Mouse (Mus musculus) gastrocnemius, postnatal 10 days (tissue): ENCODE results near the gene Slc16a9. TPM values are rescaled to one million over a fixed set of nuclear protein-coding genes. Genes with fewer than 3 reads are reported as not detected.
"Not testable (repeated sequence)": the region's sequence is repeated elsewhere in the genome, so short reads cannot be mapped to it uniquely, and the experiment has no call there.

ENCODE experiments used
- DNase-seq: peaks from one replicate; pipeline ENCODE4 v3.0.0; 2021; ENCODE audit warnings: mixed read lengths
- long read RNA-seq, 2 experiments: library from polyadenylated mRNA; stranded (forward); transcript quantifications; one replicate each; pipeline ENCODE4 v2.0.0; 2021
- total RNA-seq, 2 experiments: library from RNA; stranded (reverse); gene quantifications; 2 replicates each; pipeline ENCODE4 v1.2.3; 2021

The Slc16a9 gene
- 1 to 10 TPM; 4.9 to 5.4 TPM for total RNA-seq
- long read RNA-seq, experiment 1, transcript Slc16a9-201 (6 exons, 3,756 nt) = major isoform, 5 of 5 reads
- long read RNA-seq, experiment 1, partial matches to known transcripts = 0 of 5 reads
- long read RNA-seq, experiment 1, other reads (novel, unspliced or antisense) = 0 of 5 reads
- long read RNA-seq, experiment 2, partial matches to known transcripts = 0 of 2 reads
- long read RNA-seq, experiment 2, other reads (novel, unspliced or antisense) = 0 of 2 reads

GRCm38 (mm10) chr10:70244921-70245558, at the start of gene Slc16a9:
Gene Slc16a9, plus strand, starts transcription at chr10:70245100.
- DNase-seq = peak; percentile 70

GRCm38 (mm10) chr10:70195279-70195678, 49.6 kb upstream of the Slc16a9 start:
- DNase-seq = no peak

GRCm38 (mm10) chr10:70195786-70196185, 49.1 kb upstream of the Slc16a9 start:
- no peak for DNase-seq

DNA sequence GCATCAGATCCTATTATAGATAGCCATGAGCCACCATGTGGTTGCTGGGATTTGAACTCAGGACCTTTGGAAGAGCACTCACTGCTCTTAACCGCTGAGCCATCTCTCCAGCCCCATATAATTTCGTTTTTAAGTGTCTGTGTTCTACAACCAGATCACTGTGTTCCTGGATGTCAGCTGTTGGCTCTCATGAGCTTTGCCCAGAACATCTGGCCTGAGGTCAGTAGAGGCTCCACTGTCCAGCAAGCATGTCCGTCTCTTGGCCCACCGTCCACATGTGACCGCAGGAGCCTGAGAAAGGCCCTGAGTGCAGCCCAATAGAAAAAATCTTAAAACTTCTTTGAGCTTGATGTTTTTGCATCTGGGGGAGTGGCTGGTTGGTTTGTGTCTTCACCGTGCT, 48.2 kb upstream of the Slc16a9 start:
- no peak for DNase-seq

- DNase-seq = no peak
Measured at GRCm38 (mm10) chr10:70197601-70198000, 47.3 kb upstream of the Slc16a9 start.

DNA sequence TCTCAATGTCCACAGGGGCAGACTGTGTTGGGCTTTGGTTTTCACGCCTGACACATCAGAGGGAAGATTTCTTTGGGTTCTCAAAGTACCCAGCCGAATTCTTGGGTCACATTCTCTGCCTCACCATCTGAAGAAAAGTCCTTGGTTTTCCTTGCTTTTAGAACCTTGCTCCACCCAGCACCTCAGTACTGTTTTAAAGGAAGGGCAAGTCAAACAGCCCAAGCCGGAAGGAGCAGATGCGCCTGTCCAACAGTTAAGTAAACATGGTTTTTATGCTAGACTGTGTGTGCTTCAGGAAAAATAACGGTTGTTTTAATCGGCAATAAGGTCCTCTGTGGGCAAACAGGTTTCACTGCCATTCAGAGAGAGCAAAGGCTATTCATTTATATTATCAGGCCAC, 46.9 kb upstream of the Slc16a9 start:
- DNase-seq = no peak

- no peak for DNase-seq
Measured at GRCm38 (mm10) chr10:70198951-70199463, 45.9 kb upstream of the Slc16a9 start.

DNA sequence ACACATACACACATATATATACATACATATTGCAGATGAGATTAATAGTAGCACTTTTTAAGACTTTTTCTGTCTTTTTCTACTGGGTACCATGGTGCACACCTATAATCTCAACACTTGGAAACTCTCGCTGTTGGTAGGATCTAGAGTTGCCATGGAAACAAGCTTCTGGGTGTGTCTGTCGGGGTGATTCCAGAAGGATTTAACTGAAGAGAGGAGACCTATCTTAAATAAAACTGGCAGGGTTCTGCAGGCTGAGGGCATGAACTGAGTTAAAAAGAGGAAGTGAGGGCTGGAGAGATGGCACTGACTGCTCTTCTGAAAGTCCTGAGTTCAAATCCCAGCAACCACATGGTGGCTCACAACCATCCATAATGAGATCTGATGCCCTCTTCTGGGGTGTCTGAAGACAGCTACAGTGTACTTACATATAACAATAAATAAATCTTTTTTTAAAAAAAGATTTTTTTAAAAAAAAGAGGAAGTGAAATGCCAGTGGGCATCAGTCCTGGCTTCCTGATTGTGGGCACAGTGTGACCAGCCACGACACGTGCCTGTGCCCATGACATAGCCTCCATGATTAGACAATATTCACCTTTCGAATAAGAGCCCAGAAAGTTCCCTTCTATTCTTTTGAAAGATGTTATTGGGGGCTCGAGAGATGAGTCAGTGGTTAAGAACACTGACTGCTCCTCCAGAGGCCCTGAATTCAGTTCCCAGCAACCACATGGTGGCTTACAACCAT, 45.3 kb upstream of the Slc16a9 start:
- no peak for DNase-seq

- DNase-seq = no peak
Measured at GRCm38 (mm10) chr10:70200889-70201500, 43.9 kb upstream of the Slc16a9 start.

DNA sequence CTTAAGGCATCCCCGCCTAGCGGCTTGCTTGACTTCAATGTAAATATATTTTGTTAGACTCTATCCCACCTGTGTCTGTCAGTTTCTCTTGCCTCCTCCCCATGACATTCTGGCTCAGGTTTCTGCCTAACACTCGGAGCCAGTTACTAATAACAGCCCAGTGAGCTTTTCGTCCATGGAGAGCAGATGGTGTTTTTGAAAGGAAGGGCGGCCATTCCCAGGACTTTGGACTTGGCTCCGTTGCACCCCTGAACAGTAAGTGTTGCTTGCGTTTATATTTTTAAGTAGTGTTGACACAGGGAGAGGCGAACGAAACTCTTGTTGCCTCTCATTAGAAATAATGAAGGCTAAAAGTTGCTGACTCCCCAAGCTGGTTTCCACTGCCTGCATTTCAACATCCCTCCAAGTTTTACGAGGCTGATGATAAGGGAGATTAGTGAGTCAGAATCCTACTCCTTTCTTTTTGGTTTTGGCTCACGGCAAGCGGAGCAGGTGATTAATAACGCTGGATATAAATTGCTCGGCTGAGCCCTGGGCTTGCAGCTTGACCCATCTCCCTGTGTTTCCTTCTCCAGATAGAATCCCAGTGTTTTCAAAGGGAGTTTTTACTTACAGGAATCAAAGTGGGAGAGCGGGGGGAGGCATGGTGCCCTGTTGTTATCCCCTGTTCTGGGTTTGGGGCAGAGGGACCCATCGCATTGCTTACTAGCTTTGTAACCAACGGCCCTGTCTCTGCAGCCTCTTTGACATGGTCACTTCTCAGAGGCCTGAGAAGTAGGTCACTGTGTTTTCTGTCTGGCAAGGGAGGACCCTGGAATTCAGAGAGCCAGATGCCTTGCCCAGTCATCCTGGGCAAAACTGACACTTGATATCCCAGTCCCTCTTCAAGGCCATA, 40.1 kb upstream of the Slc16a9 start, which contains the start of gene Mrln:
TSS of gene Mrln (plus strand) at position 160 of the 895 bp plus-strand sequence.
- DNase-seq = peak; percentile 22

DNA sequence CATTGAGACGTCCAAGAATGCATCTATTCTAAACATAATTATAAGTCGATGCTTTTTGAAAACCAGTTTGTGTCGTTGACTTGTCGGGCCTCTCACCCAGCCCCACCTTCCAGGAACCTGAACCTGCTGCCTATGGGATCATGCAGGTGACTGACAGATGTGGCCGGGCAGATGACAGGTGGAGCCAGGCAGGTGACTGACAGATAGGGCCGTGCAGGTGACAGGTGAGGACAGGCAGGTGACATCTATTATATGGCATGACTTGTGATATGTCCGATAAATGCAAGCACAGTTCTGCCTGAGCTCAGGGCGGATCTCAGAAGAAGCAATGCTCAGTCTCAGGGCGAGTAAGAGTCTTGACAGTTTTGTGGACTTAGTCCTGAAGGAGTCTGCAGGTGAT, 33.6 kb upstream of the Slc16a9 start:
- DNase-seq = no peak

DNA sequence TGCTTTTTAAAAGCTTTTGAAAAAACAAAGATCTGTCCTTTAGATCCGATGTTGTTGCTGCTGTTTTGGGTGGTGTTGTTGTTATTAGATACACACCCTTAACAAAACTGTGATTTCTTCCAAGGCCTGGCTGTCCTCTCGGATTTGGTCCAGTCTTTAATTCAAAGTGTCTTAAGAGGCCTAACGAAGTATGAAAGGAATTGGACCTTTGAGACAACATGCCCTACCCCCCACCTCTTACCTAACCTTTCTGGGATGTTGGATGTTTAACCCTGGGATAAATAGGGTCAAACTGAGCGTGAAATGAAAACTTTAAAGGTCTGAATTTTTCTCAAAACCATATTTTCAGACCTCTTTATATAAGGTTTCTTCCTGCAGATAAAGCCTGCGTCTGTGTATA, 23.9 kb upstream of the Slc16a9 start:
- no peak for DNase-seq

DNA sequence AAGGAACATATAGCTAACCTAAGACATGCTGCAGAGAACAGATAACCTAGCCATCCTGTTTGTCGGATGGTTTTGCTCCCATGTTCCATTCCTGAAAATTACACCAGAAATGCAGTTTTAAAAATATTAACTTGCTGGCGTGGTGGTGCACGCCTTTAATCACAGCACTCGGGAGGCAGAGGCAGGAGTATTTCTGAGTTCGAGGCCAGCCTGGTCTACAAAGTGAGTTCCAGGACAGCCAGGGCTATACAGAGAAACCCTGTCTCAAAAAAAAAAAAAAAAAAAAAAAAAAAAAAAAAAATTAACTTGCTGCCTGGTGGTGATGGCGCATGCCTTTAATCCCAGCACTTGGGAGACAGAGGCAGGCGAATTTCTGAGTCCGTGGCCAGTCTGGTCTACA, 22.7 kb upstream of the Slc16a9 start:
- DNase-seq = not testable (repeated sequence)

GRCm38 (mm10) chr10:70224571-70224970, 20.3 kb upstream of the Slc16a9 start:
- no peak for DNase-seq

DNA sequence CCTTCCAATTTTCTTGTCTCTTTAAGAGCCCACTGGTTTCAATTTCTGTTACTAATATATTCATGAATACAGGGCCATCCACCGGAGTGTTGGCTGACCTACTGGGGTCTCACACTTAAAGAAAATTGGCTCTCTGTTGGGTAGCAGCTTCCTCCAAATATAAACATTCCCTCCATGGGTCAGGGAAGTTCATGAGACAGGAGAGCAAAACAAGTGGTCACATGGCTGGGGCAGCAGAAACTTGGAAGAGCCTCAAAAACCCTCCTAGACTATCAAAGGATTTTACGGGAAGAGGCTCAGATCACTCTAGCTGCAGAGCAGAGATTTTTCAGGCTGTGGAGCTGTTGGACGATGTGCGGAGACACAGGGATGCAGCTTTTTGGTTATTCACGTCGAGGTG, 19.1 kb upstream of the Slc16a9 start:
- DNase-seq = no peak

DNA sequence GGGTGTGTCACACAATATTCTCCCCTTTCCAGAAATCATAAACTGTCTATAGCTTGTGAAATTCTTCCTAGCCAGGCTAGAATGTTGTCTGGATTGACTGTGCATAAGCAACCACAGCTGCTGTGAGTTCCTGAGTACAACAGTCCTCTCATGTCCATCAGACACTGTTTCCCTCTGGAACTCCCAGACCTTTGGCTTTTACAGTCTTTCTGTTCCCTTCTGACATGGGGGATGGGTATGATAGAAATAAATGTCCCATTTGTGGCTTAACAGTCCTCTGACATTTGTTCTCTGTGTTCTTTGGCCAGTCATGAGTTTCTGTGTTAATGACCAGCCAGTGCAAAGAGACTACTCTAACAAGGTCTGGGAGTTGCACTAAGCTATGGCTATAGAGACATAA, 18.3 kb upstream of the Slc16a9 start:
- DNase-seq = no peak

GRCm38 (mm10) chr10:70230352-70230751, 14.5 kb upstream of the Slc16a9 start:
- DNase-seq = peak; percentile 46

DNA sequence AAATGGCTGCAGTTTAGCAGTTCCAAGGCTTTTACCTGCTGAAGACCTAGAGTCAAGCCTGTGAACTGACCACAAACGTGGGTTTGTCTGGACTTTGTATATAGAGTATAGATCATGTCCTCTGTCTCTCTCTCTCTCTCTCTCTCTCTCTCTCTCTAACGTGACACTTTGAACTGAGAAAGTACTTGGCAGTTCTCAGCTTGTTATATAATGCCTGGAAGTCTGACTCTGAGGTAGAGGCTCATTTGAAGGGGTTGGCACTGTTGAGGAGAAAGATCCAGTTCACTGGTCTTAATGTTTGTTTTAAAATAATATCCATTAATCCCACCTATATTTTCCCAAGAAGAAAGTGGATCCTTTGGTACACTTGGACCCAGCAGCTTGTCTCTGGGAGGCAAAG, 7.0 kb upstream of the Slc16a9 start:
- DNase-seq = no peak

GRCm38 (mm10) chr10:70242751-70243444, 2.0 kb upstream of the Slc16a9 start:
- DNase-seq = no peak

GRCm38 (mm10) chr10:70245559-70245945, 652 bp downstream of the Slc16a9 start:
- peak; percentile 37 for DNase-seq

DNA sequence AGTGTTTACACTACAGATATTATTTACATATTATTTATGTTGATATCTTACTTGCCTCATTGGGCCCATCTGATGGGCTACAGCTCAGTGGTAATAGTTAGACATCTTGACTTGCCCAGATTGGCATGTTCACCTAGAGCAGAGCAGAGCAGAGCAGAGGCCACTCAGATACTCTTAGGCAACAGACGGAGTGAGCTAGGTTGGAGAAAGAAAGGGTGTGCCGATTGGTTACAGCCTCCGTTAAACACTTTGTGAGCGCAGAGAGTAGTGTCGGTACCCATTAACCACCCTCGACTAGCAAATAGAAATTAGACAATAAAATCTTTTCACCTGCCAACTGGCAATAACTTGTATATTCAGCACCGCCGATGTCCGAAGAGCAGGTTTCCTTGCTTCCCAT, 1.2 kb downstream of the Slc16a9 start:
- DNase-seq = no peak
